Mouse (Mus musculus): ENCODE results near the gene Ufsp2. TPM values are rescaled to one million over a fixed set of nuclear protein-coding genes. Genes with fewer than 3 reads are reported as not detected.

Gene Ufsp2
- 85.6 and 87.2 TPM in 2 replicates for polyA plus RNA-seq (2014; fragmentation: Nextera tagmentation; extraction: Ambion mirVana)

DNA sequence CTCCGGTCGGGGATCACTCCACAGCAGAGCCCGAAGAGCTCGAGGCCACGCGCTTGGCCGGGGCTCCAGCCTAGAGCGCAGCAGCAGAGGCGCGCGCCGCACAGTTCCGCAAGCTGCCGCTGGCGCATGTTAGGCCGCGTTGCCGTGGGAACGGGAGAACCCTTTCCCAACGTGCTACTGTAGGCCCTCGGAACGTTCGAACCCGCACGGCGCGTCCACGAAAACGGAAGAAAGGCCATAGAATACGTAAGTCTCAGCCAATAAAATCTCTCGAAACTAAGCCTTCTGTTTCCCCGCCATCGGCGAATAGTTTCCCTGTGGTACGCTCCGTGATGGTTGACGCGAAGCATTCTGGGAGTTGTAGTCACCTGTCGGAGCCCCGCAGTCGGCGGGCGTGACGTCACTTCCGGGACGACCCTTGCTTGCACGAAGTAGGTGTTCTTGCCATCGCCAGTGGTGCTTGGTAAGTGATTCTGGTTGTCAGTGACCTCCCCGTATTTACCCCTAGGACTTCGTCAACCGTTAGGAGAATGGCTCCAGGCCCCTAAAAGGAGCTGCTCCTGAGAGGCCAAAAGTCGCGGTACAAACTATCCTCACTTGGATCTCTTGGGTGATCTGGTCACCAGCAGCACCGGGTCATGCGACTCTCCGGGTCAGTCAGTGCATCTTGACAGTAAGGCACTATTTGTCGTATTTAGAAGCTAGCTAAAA lies at the start of gene Ufsp2, which contains the start of gene 1700029J07Rik:
TSS of gene Ufsp2 (plus strand) at position 403 of the 711 bp plus-strand sequence.
TSS of gene 1700029J07Rik (minus strand) at position 127 of the 711 bp plus-strand sequence.
- H3K36me3 ChIP-seq (ENCODE audit: control insufficient read depth, insufficient read depth, low read length), result peaks cover 2% of the 10 kb centered on the region
- H3K4me3 ChIP-seq (ENCODE audit: low read depth, low read length), result peak within 1 kb of the TSS; percentile 80
- peak within 1 kb of the TSS; percentile 82 for H3K27ac ChIP-seq (ENCODE audit: low read length)
- under 1% methylated on average over 57 of the region's 57 CpGs for WGBS
- H3K27me3 ChIP-seq (ENCODE audit: control insufficient read depth, insufficient read depth, low read length), result no peaks in the 10 kb centered on the region
- H3K9ac ChIP-seq (replicated peaks; ENCODE audit: low read depth, low read length), result peak within 1 kb of the TSS; percentile 57
- 0 out of 2 replicates have a peak, but pooled peaks cover 3% of the 10 kb centered on the region for H3K4me1 ChIP-seq (ENCODE audit: control insufficient read depth, insufficient read depth, low read length)
- peak; percentile 98 for ATAC-seq (ENCODE audit: insufficient number of reproducible peaks, insufficient read depth, low FRiP score, low read depth)
- H3K4me2 ChIP-seq (replicated peaks; ENCODE audit: low read depth, low read length), result peak within 1 kb of the TSS; percentile 74
- no peaks in the 10 kb centered on the region for H3K9me3 ChIP-seq (ENCODE audit: control insufficient read depth, low read depth, low read length)

- no peak within 1 kb of the TSS for H3K27ac ChIP-seq (ENCODE audit: low read length)
- no peaks in the 10 kb centered on the region for H3K4me1 ChIP-seq (ENCODE audit: control insufficient read depth, insufficient read depth, low read length)
- no peaks in the 10 kb centered on the region for H3K36me3 ChIP-seq (ENCODE audit: control insufficient read depth, insufficient read depth, low read length)
- peak within 1 kb of the TSS; percentile 46 for H3K4me2 ChIP-seq (replicated peaks; ENCODE audit: low read depth, low read length)
- peak; percentile 77 for ATAC-seq (ENCODE audit: insufficient number of reproducible peaks, insufficient read depth, low FRiP score, low read depth)
- H3K27me3 ChIP-seq (ENCODE audit: control insufficient read depth, insufficient read depth, low read length), result no peaks in the 10 kb centered on the region
- no peaks in the 10 kb centered on the region for H3K9me3 ChIP-seq (ENCODE audit: control insufficient read depth, low read depth, low read length)
- peak within 1 kb of the TSS; percentile 23 for H3K4me3 ChIP-seq (ENCODE audit: low read depth, low read length)
- 6% methylated on average over 23 of the region's 23 CpGs for WGBS
- no peak within 1 kb of the TSS for H3K9ac ChIP-seq (replicated peaks; ENCODE audit: low read depth, low read length)
Measured at GRCm38 (mm10) chr8:45934582-45935014, 40.7 kb upstream of the Ufsp2 start, which contains the start of gene Ccdc110. Gene Ccdc110 (plus strand): TSS chr8:45934619.

DNA sequence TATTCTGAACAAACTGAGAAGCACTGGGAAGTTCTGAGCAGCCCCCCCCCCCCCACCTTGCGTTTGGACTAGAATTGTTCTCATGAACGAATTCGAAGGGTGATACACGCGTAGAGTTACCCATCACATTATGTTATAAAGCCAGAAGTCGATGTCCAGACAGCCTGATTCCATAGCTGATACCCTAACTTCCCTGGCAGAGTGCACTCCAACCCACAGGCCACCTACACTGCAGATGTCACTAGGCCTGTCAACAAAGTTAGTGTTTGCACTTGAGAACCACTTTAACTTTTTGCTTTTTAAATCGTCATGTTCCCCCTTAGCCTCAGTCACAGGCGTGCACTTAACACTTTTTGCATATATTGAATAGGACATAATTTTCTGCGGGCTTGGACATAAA lies 38.3 kb upstream of the Ufsp2 start:
- no peaks in the 10 kb centered on the region for H3K9me3 ChIP-seq (ENCODE audit: control insufficient read depth, low read depth, low read length)
- H3K9ac ChIP-seq (replicated peaks; ENCODE audit: low read depth, low read length), result no peak overlapping the region
- no peaks in the 10 kb centered on the region for H3K36me3 ChIP-seq (ENCODE audit: control insufficient read depth, insufficient read depth, low read length)
- no peak for ATAC-seq (ENCODE audit: insufficient number of reproducible peaks, insufficient read depth, low FRiP score, low read depth)
- H3K4me1 ChIP-seq (ENCODE audit: control insufficient read depth, insufficient read depth, low read length), result no peaks in the 10 kb centered on the region
- H3K27ac ChIP-seq (ENCODE audit: low read length), result no peak overlapping the region
- H3K4me3 ChIP-seq (ENCODE audit: low read depth, low read length), result no peak overlapping the region
- H3K27me3 ChIP-seq (ENCODE audit: control insufficient read depth, insufficient read depth, low read length), result no peaks in the 10 kb centered on the region
- 87% methylated on average over 9 of the region's 9 CpGs for WGBS
- no peak overlapping the region for H3K4me2 ChIP-seq (replicated peaks; ENCODE audit: low read depth, low read length)

DNA sequence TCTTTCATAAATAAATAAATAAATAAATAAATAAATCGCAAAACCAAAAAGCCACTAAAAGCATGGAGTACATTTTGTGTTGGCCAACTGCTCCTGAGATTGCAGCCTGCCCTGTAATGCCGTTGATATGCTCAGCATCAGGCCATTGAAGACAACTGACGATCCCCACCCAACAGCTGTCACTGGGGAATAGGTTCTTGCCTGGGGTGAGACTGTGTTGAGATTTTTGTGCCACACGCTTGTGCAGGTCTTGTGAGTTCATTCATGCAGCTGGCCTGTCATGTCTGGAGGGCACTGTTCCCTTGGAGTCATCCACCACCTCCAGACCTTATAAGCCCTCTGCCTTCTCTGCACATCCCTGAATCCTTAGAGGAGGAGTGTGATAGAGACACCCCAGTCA lies 29.0 kb upstream of the Ufsp2 start:
- no peak for ATAC-seq (ENCODE audit: insufficient number of reproducible peaks, insufficient read depth, low FRiP score, low read depth)
- H3K4me2 ChIP-seq (replicated peaks; ENCODE audit: low read depth, low read length), result no peak overlapping the region
- H3K9ac ChIP-seq (replicated peaks; ENCODE audit: low read depth, low read length), result no peak overlapping the region
- H3K27me3 ChIP-seq (ENCODE audit: control insufficient read depth, insufficient read depth, low read length), result no peaks in the 10 kb centered on the region
- no peaks in the 10 kb centered on the region for H3K36me3 ChIP-seq (ENCODE audit: control insufficient read depth, insufficient read depth, low read length)
- no peak overlapping the region for H3K27ac ChIP-seq (ENCODE audit: low read length)
- no peaks in the 10 kb centered on the region for H3K9me3 ChIP-seq (ENCODE audit: control insufficient read depth, low read depth, low read length)
- no peaks in the 10 kb centered on the region for H3K4me1 ChIP-seq (ENCODE audit: control insufficient read depth, insufficient read depth, low read length)
- no peak overlapping the region for H3K4me3 ChIP-seq (ENCODE audit: low read depth, low read length)
- WGBS, result 90% methylated on average over 4 of the region's 4 CpGs

DNA sequence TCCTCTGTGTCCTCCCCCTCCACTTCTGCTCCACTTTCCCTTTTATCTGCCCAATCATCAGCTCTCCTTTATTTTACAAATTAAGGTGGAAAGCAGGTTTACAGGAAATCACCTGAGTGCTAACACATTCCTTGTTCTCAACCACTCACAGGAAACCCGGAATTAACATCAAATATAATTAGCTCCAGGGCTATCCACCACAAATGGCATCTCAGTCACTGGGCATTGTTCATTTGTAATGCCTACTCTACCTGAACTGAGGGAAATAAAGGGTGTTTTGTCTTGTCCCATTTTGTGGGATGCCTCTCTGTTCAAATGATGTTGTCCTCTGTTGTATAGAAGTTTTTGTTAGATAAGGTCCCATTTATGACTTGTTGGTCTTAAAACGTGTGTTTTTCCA lies 24.7 kb upstream of the Ufsp2 start:
- no peak overlapping the region for H3K4me2 ChIP-seq (replicated peaks; ENCODE audit: low read depth, low read length)
- no peaks in the 10 kb centered on the region for H3K36me3 ChIP-seq (ENCODE audit: control insufficient read depth, insufficient read depth, low read length)
- no peak overlapping the region for H3K27ac ChIP-seq (ENCODE audit: low read length)
- H3K27me3 ChIP-seq (ENCODE audit: control insufficient read depth, insufficient read depth, low read length), result no peaks in the 10 kb centered on the region
- H3K4me1 ChIP-seq (ENCODE audit: control insufficient read depth, insufficient read depth, low read length), result no peaks in the 10 kb centered on the region
- no peak for ATAC-seq (ENCODE audit: insufficient number of reproducible peaks, insufficient read depth, low FRiP score, low read depth)
- no peaks in the 10 kb centered on the region for H3K9me3 ChIP-seq (ENCODE audit: control insufficient read depth, low read depth, low read length)
- H3K9ac ChIP-seq (replicated peaks; ENCODE audit: low read depth, low read length), result no peak overlapping the region
- no peak overlapping the region for H3K4me3 ChIP-seq (ENCODE audit: low read depth, low read length)
- 70% methylated on average over 2 of the region's 2 CpGs for WGBS

GRCm38 (mm10) chr8:45970894-45971293 lies 4.4 kb upstream of the Ufsp2 start:
- ATAC-seq (ENCODE audit: insufficient number of reproducible peaks, insufficient read depth, low FRiP score, low read depth), result no peak
- H3K4me1 ChIP-seq (ENCODE audit: control insufficient read depth, insufficient read depth, low read length), result 0 out of 2 replicates have a peak, but pooled peaks cover under 1% of the 10 kb centered on the region
- WGBS, result 93% methylated on average over 12 of the region's 12 CpGs
- H3K9me3 ChIP-seq (ENCODE audit: control insufficient read depth, low read depth, low read length), result no peaks in the 10 kb centered on the region
- H3K36me3 ChIP-seq (ENCODE audit: control insufficient read depth, insufficient read depth, low read length), result no peaks in the 10 kb centered on the region
- no peak overlapping the region for H3K9ac ChIP-seq (replicated peaks; ENCODE audit: low read depth, low read length)
- H3K27ac ChIP-seq (ENCODE audit: low read length), result no peak overlapping the region
- H3K4me2 ChIP-seq (replicated peaks; ENCODE audit: low read depth, low read length), result no peak overlapping the region
- H3K4me3 ChIP-seq (ENCODE audit: low read depth, low read length), result no peak overlapping the region
- H3K27me3 ChIP-seq (ENCODE audit: control insufficient read depth, insufficient read depth, low read length), result no peaks in the 10 kb centered on the region

DNA sequence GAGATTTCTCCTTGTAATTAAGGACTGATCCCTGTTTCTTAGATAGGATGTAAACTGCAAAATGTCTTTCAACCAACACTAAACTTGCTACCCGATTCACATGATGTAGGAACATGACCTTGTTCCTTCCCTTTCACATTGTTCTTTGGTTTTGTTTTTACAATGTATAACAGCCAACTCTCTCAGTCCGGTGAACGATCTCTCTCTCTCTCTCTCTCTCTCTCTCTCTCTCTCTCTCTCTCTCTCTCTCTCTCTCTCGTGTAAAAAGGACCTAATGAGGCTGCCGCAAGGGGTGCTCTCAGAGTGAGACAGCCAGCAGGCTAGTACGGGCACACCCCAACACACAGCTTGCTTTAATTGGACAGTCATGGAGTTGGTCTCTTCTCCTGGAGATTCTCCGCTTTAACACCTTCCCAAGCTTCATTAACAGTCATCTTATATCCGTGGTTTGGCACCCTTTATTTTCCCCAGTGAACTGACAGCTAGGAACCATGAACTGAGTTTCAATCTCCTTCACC lies 1.3 kb upstream of the Ufsp2 start:
- WGBS, result 71% methylated on average over 8 of the region's 8 CpGs
- no peaks in the 10 kb centered on the region for H3K27me3 ChIP-seq (ENCODE audit: control insufficient read depth, insufficient read depth, low read length)
- H3K36me3 ChIP-seq (ENCODE audit: control insufficient read depth, insufficient read depth, low read length), result no peaks in the 10 kb centered on the region
- no peak for ATAC-seq (ENCODE audit: insufficient number of reproducible peaks, insufficient read depth, low FRiP score, low read depth)
- no peaks in the 10 kb centered on the region for H3K9me3 ChIP-seq (ENCODE audit: control insufficient read depth, low read depth, low read length)
- H3K4me2 ChIP-seq (replicated peaks; ENCODE audit: low read depth, low read length), result peak overlapping the region; percentile 74; the same call in 1 of the 2 replicates
- H3K4me1 ChIP-seq (ENCODE audit: control insufficient read depth, insufficient read depth, low read length), result 0 out of 2 replicates have a peak, but pooled peaks cover 3% of the 10 kb centered on the region
- H3K9ac ChIP-seq (replicated peaks; ENCODE audit: low read depth, low read length), result no peak overlapping the region
- 0 out of 2 replicates have a peak overlapping the region, but pooled peaks have one; percentile 80 for H3K4me3 ChIP-seq (ENCODE audit: low read depth, low read length)
- no peak overlapping the region for H3K27ac ChIP-seq (ENCODE audit: low read length)

GRCm38 (mm10) chr8:45975837-45976468 lies 625 bp downstream of the Ufsp2 start:
- ATAC-seq (ENCODE audit: insufficient number of reproducible peaks, insufficient read depth, low FRiP score, low read depth), result no peak
- H3K36me3 ChIP-seq (ENCODE audit: control insufficient read depth, insufficient read depth, low read length), result peaks cover 6% of the 10 kb centered on the region
- peak overlapping the region; percentile 80 for H3K4me3 ChIP-seq (ENCODE audit: low read depth, low read length)
- WGBS, result 64% methylated on average over 11 of the region's 11 CpGs
- H3K9me3 ChIP-seq (ENCODE audit: control insufficient read depth, low read depth, low read length), result no peaks in the 10 kb centered on the region
- peak overlapping the region; percentile 74 for H3K4me2 ChIP-seq (replicated peaks; ENCODE audit: low read depth, low read length)
- H3K27me3 ChIP-seq (ENCODE audit: control insufficient read depth, insufficient read depth, low read length), result no peaks in the 10 kb centered on the region
- H3K9ac ChIP-seq (replicated peaks; ENCODE audit: low read depth, low read length), result peak overlapping the region; percentile 57
- H3K27ac ChIP-seq (ENCODE audit: low read length), result peak overlapping the region; percentile 55; the same call in 1 of the 2 replicates
- H3K4me1 ChIP-seq (ENCODE audit: control insufficient read depth, insufficient read depth, low read length), result 0 out of 2 replicates have a peak, but pooled peaks cover 3% of the 10 kb centered on the region
